Mouse (Mus musculus) liver, embryonic 14.5 days (tissue): Measurements from ENCODE around the gene Fgfr2. TPM values are rescaled to one million over a fixed set of nuclear protein-coding genes. Genes with fewer than 3 reads are reported as not detected.

ENCODE experiments used
- ATAC-seq: fragments of 200-750 bp; cut with Nextera tagmentation; 2 replicates; pipeline ENCODE4 v1.8.0; 2017; ENCODE audit warnings: moderate number of reproducible peaks, mild to moderate bottlenecking, moderate library complexity; ENCODE audit not compliant: insufficient read depth
- DNase-seq, 3 experiments: peaks; one replicate each; pipeline ENCODE4 v3.0.0-alpha.2; 2012 to 2013; ENCODE audit warnings: low read depth in 3 of 3, low spot score in 3 of 3
- H3K27ac ChIP-seq: fragments of 300-500 bp; sonication (generic); 2 replicates; pipeline ENCODE4 v1.5.1; 2014; ENCODE audit warnings: moderate library complexity, mild to moderate bottlenecking, control low read depth, inconsistent platforms
- H3K27me3 ChIP-seq: fragments of 300-500 bp; sonication (generic); 2 replicates; pipeline ENCODE4 v1.6.1; 2014; ENCODE audit warnings: mild to moderate bottlenecking, low read length, moderate library complexity; ENCODE audit not compliant: control insufficient read depth, insufficient read depth
- H3K36me3 ChIP-seq: fragments of 300-500 bp; sonication (generic); replicated peaks from 2 replicates; pipeline ENCODE4 v1.6.1; 2014; ENCODE audit warnings: low read depth; ENCODE audit not compliant: control insufficient read depth, insufficient read depth
- H3K4me1 ChIP-seq, 2 experiments: fragments of 200-500 bp in 1 of 2; fragments of 300-500 bp in 1 of 2; sonication (generic) in 1 of 2; replicated peaks; 2 replicates each; pipeline ENCODE4 v1.6.1; 2012 to 2014; ENCODE audit warnings: antibody characterized with exemption in 1 of 2, inconsistent platforms in 1 of 2, low read length in 1 of 2; ENCODE audit not compliant: control insufficient read depth in 2 of 2, insufficient read depth in 2 of 2
- H3K4me2 ChIP-seq: fragments of 300-500 bp; sonication (generic); 2 replicates; pipeline ENCODE4 v1.6.1; 2014; ENCODE audit warnings: low read depth, mild to moderate bottlenecking, control low read depth, moderate library complexity
- H3K4me3 ChIP-seq, 2 experiments: fragments of 200-500 bp in 1 of 2; fragments of 300-500 bp in 1 of 2; sonication (generic) in 1 of 2; 2 replicates each; pipeline ENCODE4 v1.5.1; 2012 to 2014; ENCODE audit warnings: low read depth in 2 of 2, low read length in 2 of 2, mild to moderate bottlenecking in 2 of 2, control low read depth in 1 of 2, inconsistent platforms in 1 of 2, moderate library complexity in 1 of 2; ENCODE audit not compliant: insufficient read depth in 1 of 2
- H3K9ac ChIP-seq: fragments of 300-500 bp; sonication (generic); replicated peaks from 2 replicates; pipeline ENCODE4 v1.6.1; 2014; ENCODE audit warnings: mild to moderate bottlenecking, control low read depth, moderate library complexity
- H3K9me3 ChIP-seq: fragments of 300-500 bp; sonication (generic); 2 replicates; pipeline ENCODE4 v1.6.1; 2016; ENCODE audit warnings: low read length, mixed read lengths; ENCODE audit not compliant: control insufficient read depth
- CTCF ChIP-seq: IDR thresholded peaks from 2 replicates; pipeline ENCODE4 v1.5.1; 2016; ENCODE audit warnings: antibody characterized with exemption, low read depth, control low read depth
- EP300 ChIP-seq: IDR thresholded peaks from 2 replicates; pipeline ENCODE4 v1.6.1; 2016; ENCODE audit warnings: antibody characterized with exemption, low read depth
- WGBS: fragments of 180-500 bp; shearing (Covaris S2); extraction: QIAGEN DNeasy Blood & Tissue Kit; methylation state at CpG from one replicate; pipeline ENCODE4 v1.1.7; 2014; ENCODE audit not compliant: insufficient replicate concordance; 5-methylcytosine and 5-hydroxymethylcytosine counted together
- polyA plus RNA-seq, 2 experiments: library from polyadenylated mRNA; depleted of rRNA in 1 of 2; stranded (reverse) in 1 of 2; unstranded in 1 of 2; fragments of >200 nt; fragmentation: Nextera tagmentation in 1 of 2; extraction: Ambion mirVana in 1 of 2; gene quantifications; 2 replicates each; pipeline versions ENCODE4 v1.2.1 to v1.2.3; 2012 to 2014

The Fgfr2 gene
- polyA plus RNA-seq, 2 experiments: 7.9 to 8.8 TPM

GRCm38 (mm10) chr7:131545701-131546385, 1577.3 kb downstream of the Fgfr2 start:
- no peak overlapping the region for H3K4me2 ChIP-seq
- H3K27me3 ChIP-seq: peaks cover 99% of the 10 kb centered on the region
- H3K36me3 ChIP-seq: no peaks in the 10 kb centered on the region
- H3K27ac ChIP-seq: no peak overlapping the region
- DNase-seq (no peak), ATAC-seq (no peak)
- 3% methylated on average over 13 of the region's 13 CpGs for WGBS
- H3K9ac ChIP-seq: no peak overlapping the region
- H3K9me3 ChIP-seq: no peaks in the 10 kb centered on the region
- no peaks in the 10 kb centered on the region for H3K4me1 ChIP-seq
- TF ChIP-seq CTCF (no peak), EP300 (no peak)
- no peak overlapping the region for H3K4me3 ChIP-seq

- no peaks in the 10 kb centered on the region for H3K9me3 ChIP-seq
- no peak overlapping the region for H3K27ac ChIP-seq
- no peaks in the 10 kb centered on the region for H3K36me3 ChIP-seq
- peaks cover 98% of the 10 kb centered on the region for H3K27me3 ChIP-seq
- WGBS: 1% methylated on average over 5 of the region's 5 CpGs
- no peak overlapping the region for H3K9ac ChIP-seq
- no peak overlapping the region for H3K4me3 ChIP-seq
- H3K4me2 ChIP-seq: no peak overlapping the region
- DNase-seq (no peak), ATAC-seq (no peak)
- TF ChIP-seq CTCF (no peak), EP300 (no peak)
- H3K4me1 ChIP-seq: no peaks in the 10 kb centered on the region
Measured at GRCm38 (mm10) chr7:131544871-131545270, 1578.3 kb downstream of the Fgfr2 start.

- no peak for ATAC-seq
- Histone ChIP-seq H3K9ac (no peak overlapping the region), H3K27ac (no peak overlapping the region), H3K4me3 (peak overlapping the region in 1 of 2 experiments; percentile 26; a peak in 1 of 4 replicates), H3K4me1 (no peaks in the 10 kb centered on the region), H3K9me3 (no peaks in the 10 kb centered on the region), H3K4me2 (0 out of 2 replicates have a peak overlapping the region, but pooled peaks have one; percentile 31), H3K36me3 (no peaks in the 10 kb centered on the region), H3K27me3 (peaks cover 89% of the 10 kb centered on the region)
- DNase-seq: no peak
- under 1% methylated on average over 67 of the region's 75 CpGs for WGBS
- TF ChIP-seq EP300: no peak
- no peak for TF ChIP-seq CTCF
Measured at GRCm38 (mm10) chr7:131543623-131544481, 1579.3 kb downstream of the Fgfr2 start.

GRCm38 (mm10) chr7:131542872-131543622, 1580.1 kb downstream of the Fgfr2 start:
- H3K36me3 ChIP-seq: no peaks in the 10 kb centered on the region
- peak overlapping the region; percentile 31; the same call in 1 of the 2 replicates for H3K4me2 ChIP-seq
- no peak for DNase-seq
- WGBS: 1% methylated on average over 69 of the region's 71 CpGs
- no peaks in the 10 kb centered on the region for H3K4me1 ChIP-seq
- no peak overlapping the region for H3K27ac ChIP-seq
- H3K27me3 ChIP-seq: peaks cover 85% of the 10 kb centered on the region
- no peak overlapping the region for H3K9ac ChIP-seq
- ATAC-seq: no peak
- TF ChIP-seq CTCF: no peak
- no peak for TF ChIP-seq EP300
- H3K4me3 ChIP-seq: peak overlapping the region in 1 of 2 experiments; percentile 26; a peak in 2 of 4 replicates
- no peaks in the 10 kb centered on the region for H3K9me3 ChIP-seq
